Mouse (Mus musculus) heart, postnatal 36 days (tissue): ENCODE measurements at regions not wholly inside any gene's neighbourhood (a gene's known extent, or its start where the extent isn't known, plus 50 kb on each side); places are given as distances from the start of the nearest gene placed in this dataset.
A peak's percentile ranks its signal among the peaks of the same experiment; 100 is the strongest.

Source experiments
- DNase-seq, 2 experiments: peaks; one replicate each; pipeline ENCODE4 v3.0.0; 2021 to 2022
- intact Hi-C: fragments of 180-260 bp; cut with DNase I; formaldehyde crosslinking; loops from one replicate; pipeline ENCODE4 v1.15.1; 2025

DNA sequence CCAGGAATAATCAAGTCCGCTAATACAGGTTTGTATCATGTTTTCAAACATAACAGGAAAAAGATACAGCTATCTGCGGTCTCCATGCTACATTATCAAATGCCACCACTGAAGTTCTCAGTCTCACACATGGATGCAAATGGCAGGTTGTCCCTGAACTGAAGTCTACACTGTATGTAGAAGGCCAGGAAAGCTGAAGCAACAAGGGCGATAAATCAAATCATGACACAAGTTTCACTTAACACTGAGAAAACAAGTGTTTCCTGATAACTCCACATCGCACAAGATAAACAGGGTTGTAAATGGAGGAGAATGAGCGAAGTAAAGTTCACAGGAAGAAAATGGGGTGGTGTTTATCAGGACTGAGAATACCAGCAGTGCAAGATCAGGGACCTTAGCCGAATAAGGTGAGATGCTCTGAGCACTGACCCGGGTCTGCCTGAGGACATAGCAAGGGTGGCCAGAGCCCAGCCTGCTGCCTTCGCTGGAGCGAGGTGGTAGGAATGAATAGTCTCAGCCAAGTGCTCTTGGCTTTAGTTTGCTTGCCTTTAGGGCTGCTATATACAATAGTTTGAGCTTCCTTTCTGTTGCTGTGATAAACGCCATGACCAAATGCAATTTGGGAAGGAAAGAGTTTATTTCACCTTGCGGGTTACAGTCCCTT, 196.3 kb upstream of the Nfe2l3 start:
- intact Hi-C loops: no loop called here
- DNase-seq: no peak

DNA sequence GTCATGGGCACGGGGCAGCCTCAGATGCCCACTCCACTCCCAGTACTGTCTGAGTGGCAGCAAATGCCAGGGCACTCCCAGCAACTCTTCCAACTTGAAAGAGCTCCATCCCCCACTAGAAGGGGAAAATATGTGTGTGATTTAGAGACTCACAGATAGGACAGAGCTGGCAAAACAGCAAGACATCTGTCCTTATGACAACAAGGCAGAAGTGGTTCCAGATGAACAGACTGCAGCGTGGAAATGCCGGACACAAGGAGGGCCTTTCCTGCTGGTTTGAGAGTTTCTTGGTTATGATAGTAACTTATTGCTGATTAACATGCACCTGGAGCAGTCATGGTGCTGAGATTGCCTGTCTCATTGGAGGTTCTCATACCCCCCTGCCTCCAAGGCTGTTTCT, 192.4 kb upstream of the Nfe2l3 start:
- intact Hi-C loops: no loop called here
- no peak for DNase-seq

GRCm38 (mm10) chr6:51250233-51250632, 182.2 kb upstream of the Nfe2l3 start:
- DNase-seq: no peak
- intact Hi-C loops: no loop called here

- no peak for DNase-seq
- intact Hi-C loops: no loop called here
These were observed 181.0 kb upstream of the Nfe2l3 start for GRCm38 (mm10) chr6:51251432-51251831.

GRCm38 (mm10) chr6:51252721-51253120, 179.7 kb upstream of the Nfe2l3 start:
- intact Hi-C loops: no loop called here
- no peak for DNase-seq

DNA sequence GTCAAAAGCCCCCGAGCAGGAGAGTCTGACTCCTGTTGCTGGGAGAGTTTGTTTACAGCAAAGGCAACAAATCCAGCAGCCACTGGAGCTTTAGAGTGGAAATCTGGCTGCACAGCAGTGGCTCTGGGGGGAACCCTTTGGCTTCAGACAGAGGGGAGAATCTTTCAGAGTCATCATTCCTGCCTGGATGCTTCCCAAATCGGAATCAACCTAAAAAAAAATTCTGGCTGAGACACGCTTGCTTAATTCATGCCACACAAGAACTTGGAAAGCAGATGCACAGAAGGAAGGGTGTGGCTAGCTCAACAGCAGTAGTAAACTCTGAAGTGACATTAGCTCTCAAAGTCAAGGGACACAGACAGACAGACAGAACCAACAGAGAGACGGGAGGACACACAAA, 175.8 kb upstream of the Nfe2l3 start:
- intact Hi-C loops: no loop called here
- DNase-seq: no peak

DNA sequence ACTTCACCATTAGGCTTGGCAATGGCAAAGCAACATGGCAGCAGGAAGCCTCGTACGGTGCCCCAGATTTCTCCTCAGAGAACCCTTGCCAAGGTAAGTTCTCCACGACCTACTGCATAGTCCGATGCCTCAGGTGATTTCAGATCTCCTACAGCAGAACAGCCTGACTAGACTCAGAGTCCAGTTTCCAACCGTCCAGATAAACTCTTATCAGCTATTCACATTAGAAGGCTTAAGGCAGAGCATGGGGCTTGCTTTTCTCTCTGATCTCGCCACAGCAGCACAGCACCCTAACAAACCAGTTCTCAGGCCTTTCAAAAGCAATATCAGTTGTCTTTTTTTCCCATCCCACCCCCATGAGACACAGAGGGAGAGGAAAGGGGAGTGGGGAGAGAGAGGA, 174.9 kb upstream of the Nfe2l3 start:
- intact Hi-C loops: no loop called here

GRCm38 (mm10) chr6:51258304-51258703, 174.2 kb upstream of the Nfe2l3 start:
- intact Hi-C loops: no loop called here
- DNase-seq: no peak

More for the DNA sequence above, 174.9 kb upstream of the Nfe2l3 start:
- no peak for DNase-seq

GRCm38 (mm10) chr6:51263595-51263994, 168.9 kb upstream of the Nfe2l3 start:
- intact Hi-C loops: loop anchor here (10.0 kb wide), 1 partner anchor 49 kb away; no protein-coding TSS in a partner anchor
- no peak for DNase-seq

- DNase-seq: no peak
- intact Hi-C loops: loop anchor here (10.0 kb wide), 1 partner anchor 51 kb away; no protein-coding TSS in a partner anchor
These were observed 167.1 kb upstream of the Nfe2l3 start for GRCm38 (mm10) chr6:51265329-51265728.

DNA sequence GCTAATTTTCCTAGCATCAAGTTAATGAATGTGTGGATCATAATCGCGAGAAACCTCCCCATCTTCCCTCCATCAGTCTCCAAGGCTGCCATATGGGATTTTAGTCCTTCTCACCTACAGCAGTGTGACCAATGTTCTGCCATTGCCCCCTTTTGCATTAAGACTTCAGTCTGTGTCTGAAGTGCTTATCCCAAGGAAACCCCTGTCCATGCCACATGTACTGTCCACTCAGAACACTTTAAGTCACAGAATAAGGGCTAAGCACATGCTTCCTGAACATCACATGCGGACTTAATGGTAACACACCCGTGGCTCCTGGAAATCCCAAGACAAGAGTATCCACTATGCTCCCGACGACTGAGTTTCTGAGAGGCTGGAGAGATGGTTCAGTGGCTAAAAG, 165.7 kb upstream of the Nfe2l3 start:
- intact Hi-C loops: loop anchor here (10.0 kb wide), 1 partner anchor 52 kb away; no protein-coding TSS in a partner anchor
- DNase-seq: no peak

GRCm38 (mm10) chr6:51267888-51268287, 164.6 kb upstream of the Nfe2l3 start:
- intact Hi-C loops: loop anchor here (10.0 kb wide), 1 partner anchor 53 kb away; no protein-coding TSS in a partner anchor
- no peak for DNase-seq

DNA sequence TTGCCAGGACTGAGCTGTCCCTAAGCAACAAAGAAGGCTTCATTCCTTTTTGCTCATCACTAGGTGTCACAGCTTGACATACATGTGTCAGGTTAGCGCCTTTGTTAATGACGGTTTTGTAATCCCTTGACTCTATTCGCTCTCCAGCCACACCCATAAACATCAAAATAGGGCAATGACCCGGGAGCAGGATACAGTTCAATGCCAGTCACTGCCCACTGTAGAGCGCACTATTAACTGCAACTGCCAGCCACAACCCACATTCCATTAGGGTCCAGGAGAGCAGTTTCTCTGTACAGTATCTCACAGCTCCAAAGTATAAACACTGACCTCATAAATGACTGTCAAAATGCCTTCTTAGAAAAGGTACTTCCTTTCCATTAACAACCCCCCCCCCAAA, 163.5 kb upstream of the Nfe2l3 start:
- DNase-seq: no peak
- intact Hi-C loops: loop anchor here (10.0 kb wide), 1 partner anchor 54 kb away; no protein-coding TSS in a partner anchor

DNA sequence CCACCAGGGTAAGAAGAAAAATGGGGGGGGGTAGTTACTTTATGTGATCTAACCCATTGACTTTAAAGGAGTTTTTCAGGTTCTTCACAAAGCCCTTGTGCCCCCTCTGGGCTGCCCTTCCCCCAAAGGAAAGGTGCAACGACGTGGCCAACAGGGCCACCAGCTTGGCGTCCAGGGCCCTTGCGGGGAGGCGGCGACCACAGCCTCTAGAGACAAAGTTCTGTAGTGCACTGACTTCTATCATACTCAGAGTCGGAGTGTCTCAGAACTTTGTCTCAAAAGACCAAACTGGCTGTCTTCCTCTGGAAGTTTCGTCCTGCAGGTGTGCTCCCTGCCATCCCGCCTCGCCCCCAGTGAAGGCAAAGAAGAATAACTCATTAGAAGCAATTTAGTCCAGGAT, 162.9 kb upstream of the Nfe2l3 start:
- peak in 1 of 2 experiments; percentile 6 for DNase-seq
- intact Hi-C loops: loop anchor here (5.0 to 10.0 kb wide), 2 partner anchors 55 to 93 kb away; no protein-coding TSS in a partner anchor

DNA sequence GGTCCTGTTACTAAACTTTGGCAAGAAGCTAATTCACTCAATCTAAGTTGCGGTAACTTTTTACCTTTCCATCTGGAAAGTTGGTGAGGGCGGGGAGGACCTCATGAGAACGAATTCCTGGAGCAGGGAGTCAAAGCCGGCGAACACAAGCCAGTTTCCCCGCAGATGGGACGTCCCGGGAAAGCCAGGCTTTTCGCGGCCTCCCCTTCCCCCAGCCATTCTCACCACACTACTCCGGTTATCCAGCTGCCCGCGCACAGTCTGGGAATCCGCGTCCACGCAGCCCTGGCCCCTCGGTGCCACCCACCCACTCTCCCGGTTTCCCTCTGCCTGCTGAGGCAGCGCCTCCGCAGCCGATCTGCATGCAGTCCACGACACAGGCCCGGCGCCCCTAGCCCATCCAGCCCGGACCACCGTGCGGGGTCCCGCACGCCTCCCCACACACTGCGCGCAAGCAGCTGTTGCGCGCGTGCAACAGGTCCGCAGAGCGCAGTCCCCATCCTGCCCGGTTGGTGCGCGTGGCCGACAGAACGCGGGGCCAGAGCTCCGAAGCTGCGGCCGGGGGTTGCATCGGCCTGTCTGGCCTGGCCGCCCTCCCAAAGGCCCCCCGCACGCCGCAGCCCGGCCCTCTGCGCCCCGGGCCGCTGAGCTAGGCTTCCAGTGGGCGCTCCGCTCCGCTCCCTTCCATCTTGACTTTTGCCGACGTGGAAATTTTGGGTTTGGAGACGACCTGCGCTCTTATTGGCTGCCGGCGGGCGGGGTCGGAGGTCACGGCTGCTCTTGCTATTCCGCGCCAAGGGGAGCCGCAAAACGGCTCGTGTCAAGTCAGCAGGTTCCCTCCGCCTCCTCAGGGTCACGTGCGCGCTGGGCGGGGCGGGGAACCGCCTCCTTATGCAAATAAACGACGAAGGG, 162.0 kb upstream of the Nfe2l3 start:
- DNase-seq: peak; percentile 71 to 75
- intact Hi-C loops: loop anchor here (5.0 kb wide), 1 partner anchor 92 kb away; no protein-coding TSS in a partner anchor

- intact Hi-C loops: loop anchor here (5.0 kb wide), 1 partner anchor 91 kb away; no protein-coding TSS in a partner anchor
These were observed 161.4 kb upstream of the Nfe2l3 start for GRCm38 (mm10) chr6:51271128-51271480.

DNA sequence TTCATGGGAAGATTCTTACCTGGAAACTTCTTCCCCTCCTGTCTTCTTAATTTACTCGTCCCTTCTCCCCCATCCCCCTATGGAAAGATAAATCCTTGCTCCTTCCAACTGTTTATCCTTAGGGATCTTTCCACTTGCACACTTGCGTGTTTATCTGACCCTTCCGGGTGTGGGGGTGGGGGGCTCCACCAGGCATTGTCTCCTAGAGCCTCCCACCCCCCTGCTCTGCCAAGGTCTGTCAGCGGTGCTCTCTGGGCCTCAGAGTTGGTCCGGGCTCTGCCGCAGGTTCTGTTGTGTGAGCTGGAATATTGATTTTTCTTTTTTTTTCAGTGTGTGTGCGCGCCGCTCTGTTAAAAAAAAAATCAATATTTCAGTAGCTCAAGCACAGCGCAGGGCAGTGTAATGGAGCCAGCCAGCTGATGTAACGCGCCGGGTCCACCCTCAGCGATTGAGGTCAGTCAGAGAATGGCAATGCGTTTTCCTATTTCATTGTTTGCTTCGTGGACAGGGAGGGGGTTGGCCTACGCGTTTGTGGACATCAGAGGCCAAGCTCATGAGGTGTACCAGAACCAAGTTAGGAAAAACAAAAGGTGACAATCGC, 160.2 kb upstream of the Nfe2l3 start:
- intact Hi-C loops: loop anchor here (5.0 kb wide), 1 partner anchor 90 kb away; no protein-coding TSS in a partner anchor
- no peak for DNase-seq

More at GRCm38 (mm10) chr6:51271128-51271480, 161.4 kb upstream of the Nfe2l3 start:
- no peak for DNase-seq

GRCm38 (mm10) chr6:51279491-51279890, 153.0 kb upstream of the Nfe2l3 start:
- no peak for DNase-seq
- intact Hi-C loops: no loop called here

GRCm38 (mm10) chr6:51280231-51280630, 152.2 kb upstream of the Nfe2l3 start:
- intact Hi-C loops: no loop called here
- no peak for DNase-seq

DNA sequence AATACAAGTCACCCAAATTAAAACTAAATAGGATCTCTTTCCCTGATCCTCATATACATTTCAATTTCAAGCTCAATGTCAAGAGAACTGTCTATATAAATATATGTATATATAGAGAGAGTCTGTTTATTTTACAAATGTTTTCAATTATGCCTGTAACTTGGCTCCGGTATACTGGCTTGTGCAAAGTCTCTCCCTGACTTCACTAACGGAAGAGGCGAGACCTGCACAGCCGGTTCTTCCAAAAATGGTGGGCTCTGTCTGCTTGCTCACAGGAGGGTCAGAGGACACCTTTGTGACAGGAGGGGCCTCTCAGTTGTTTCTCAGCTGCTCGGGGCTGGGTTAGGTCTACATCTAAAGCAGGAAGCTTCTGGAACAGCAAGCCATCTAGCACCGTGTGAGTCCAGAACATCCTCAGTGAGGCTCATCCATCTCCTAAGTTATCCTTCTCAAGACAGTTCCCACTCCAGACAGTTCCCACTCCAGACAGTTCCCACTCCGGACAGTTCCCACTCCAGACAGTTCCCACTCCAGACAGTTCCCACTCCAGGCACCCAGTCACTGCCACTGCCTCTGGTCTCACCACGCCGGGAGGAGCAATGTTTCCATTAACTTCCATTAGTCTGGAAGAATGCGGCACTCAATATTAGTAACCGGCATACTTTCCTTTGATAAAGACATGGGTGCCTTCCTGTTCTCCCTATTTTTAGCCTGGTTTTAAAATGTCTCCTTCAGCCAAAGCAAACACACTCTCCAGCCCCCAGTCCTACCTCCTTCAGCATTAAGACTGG, 148.4 kb upstream of the Nfe2l3 start:
- no peak for DNase-seq
- intact Hi-C loops: no loop called here
